Mouse (Mus musculus): ENCODE data around the gene Afap1. TPM values are rescaled to one million over a fixed set of nuclear protein-coding genes. Genes with fewer than 3 reads are reported as not detected.
A peak's percentile ranks its signal among the peaks of the same experiment; 100 is the strongest.

Gene Afap1
- total and polyA plus RNA-seq, 3 experiments = 11.5 to 20.6 (median 18.7) TPM

GRCm38 (mm10) chr5:35920076-35920475 lies 27.0 kb downstream of the Afap1 start:
- no peak for DNase-seq
- H3K36me3 ChIP-seq (ENCODE audit: control insufficient read depth, insufficient read depth, low read length) = peaks cover 14% of the 10 kb centered on the region
- no peak overlapping the region for H3K4me3 ChIP-seq
- peaks cover 41% of the 10 kb centered on the region for H3K4me1 ChIP-seq (ENCODE audit: control insufficient read depth, insufficient read depth, low read length)
- peaks cover 10% of the 10 kb centered on the region for H3K79me2 ChIP-seq (replicated peaks; ENCODE audit: control insufficient read depth, insufficient read depth, low read length)
- intact Hi-C loops (cut with DNase I) = loop anchor here (2.0 kb wide), 1 partner anchor 25 kb away; no protein-coding TSS in a partner anchor
- no peak overlapping the region for H3K9ac ChIP-seq (ENCODE audit: low read depth, low read length)
- no peaks in the 10 kb centered on the region for H3K27me3 ChIP-seq (ENCODE audit: control insufficient read depth, insufficient read depth, low read length)
- TF ChIP-seq CTCF (IDR thresholded peaks at IDR 0.05) (no peak), POLR2A (IDR thresholded peaks at IDR 0.05; ENCODE audit: insufficient read depth, low read depth, low read length) (no peak), EP300 (IDR thresholded peaks at IDR 0.05; ENCODE audit: insufficient read depth, low read depth, low read length) (no peak)
- 59% methylated on average over 4 of the region's 4 CpGs for WGBS
- peak overlapping the region; percentile 20 for H3K27ac ChIP-seq

- Histone ChIP-seq H3K27ac (peak overlapping the region; percentile 89), H3K36me3 (ENCODE audit: control insufficient read depth, insufficient read depth, low read length) (peaks cover 14% of the 10 kb centered on the region), H3K9ac (ENCODE audit: low read depth, low read length) (no peak overlapping the region), H3K4me3 (no peak overlapping the region), H3K4me1 (ENCODE audit: control insufficient read depth, insufficient read depth, low read length) (peaks cover 42% of the 10 kb centered on the region), H3K79me2 (replicated peaks; ENCODE audit: control insufficient read depth, insufficient read depth, low read length) (peaks cover 10% of the 10 kb centered on the region), H3K27me3 (ENCODE audit: control insufficient read depth, insufficient read depth, low read length) (no peaks in the 10 kb centered on the region)
- no peak for TF ChIP-seq CTCF (IDR thresholded peaks at IDR 0.05)
- no peak for TF ChIP-seq POLR2A (IDR thresholded peaks at IDR 0.05; ENCODE audit: insufficient read depth, low read depth, low read length)
- no peak for TF ChIP-seq EP300 (IDR thresholded peaks at IDR 0.05; ENCODE audit: insufficient read depth, low read depth, low read length)
- no peak for DNase-seq
- intact Hi-C loops (cut with DNase I) = loop anchor here (2.0 kb wide), 1 partner anchor 26 kb away; no protein-coding TSS in a partner anchor
Observed at GRCm38 (mm10) chr5:35920557-35920956, 27.4 kb downstream of the Afap1 start.

- WGBS = 38% methylated on average over 6 of the region's 6 CpGs
- DNase-seq = no peak
- H3K27me3 ChIP-seq (ENCODE audit: control insufficient read depth, insufficient read depth, low read length) = no peaks in the 10 kb centered on the region
- H3K4me1 ChIP-seq (ENCODE audit: control insufficient read depth, insufficient read depth, low read length) = peaks cover 46% of the 10 kb centered on the region
- H3K9ac ChIP-seq (ENCODE audit: low read depth, low read length) = peak overlapping the region; percentile 17
- intact Hi-C loops (cut with DNase I) = loop anchor here (2.0 kb wide), 1 partner anchor 26 kb away; no protein-coding TSS in a partner anchor
- no peak for TF ChIP-seq CTCF (IDR thresholded peaks at IDR 0.05)
- no peak for TF ChIP-seq EP300 (IDR thresholded peaks at IDR 0.05; ENCODE audit: insufficient read depth, low read depth, low read length)
- TF ChIP-seq POLR2A (IDR thresholded peaks at IDR 0.05; ENCODE audit: insufficient read depth, low read depth, low read length) = no peak
- H3K36me3 ChIP-seq (ENCODE audit: control insufficient read depth, insufficient read depth, low read length) = peaks cover 14% of the 10 kb centered on the region
- H3K79me2 ChIP-seq (replicated peaks; ENCODE audit: control insufficient read depth, insufficient read depth, low read length) = peaks cover 10% of the 10 kb centered on the region
- peak overlapping the region; percentile 1; the same call in 1 of the 2 replicates for H3K4me3 ChIP-seq
- H3K27ac ChIP-seq = peak overlapping the region; percentile 89
Observed at GRCm38 (mm10) chr5:35921141-35921540, 28.0 kb downstream of the Afap1 start.

- peak; percentile 79 to 86 for DNase-seq
- Histone ChIP-seq H3K4me3 (peak overlapping the region; percentile 27), H3K27me3 (ENCODE audit: control insufficient read depth, insufficient read depth, low read length) (no peaks in the 10 kb centered on the region), H3K27ac (peak overlapping the region; percentile 89), H3K36me3 (ENCODE audit: control insufficient read depth, insufficient read depth, low read length) (peaks cover 14% of the 10 kb centered on the region), H3K9ac (ENCODE audit: low read depth, low read length) (no peak overlapping the region), H3K4me1 (ENCODE audit: control insufficient read depth, insufficient read depth, low read length) (peaks cover 47% of the 10 kb centered on the region), H3K79me2 (replicated peaks; ENCODE audit: control insufficient read depth, insufficient read depth, low read length) (peaks cover 8% of the 10 kb centered on the region)
- peak; percentile 47; the same call in 1 of the 2 replicates for TF ChIP-seq EP300 (IDR thresholded peaks at IDR 0.05; ENCODE audit: insufficient read depth, low read depth, low read length)
- TF ChIP-seq POLR2A (IDR thresholded peaks at IDR 0.05; ENCODE audit: insufficient read depth, low read depth, low read length) = peak; percentile 52; the same call in 1 of the 2 replicates
- TF ChIP-seq CTCF (IDR thresholded peaks at IDR 0.05) = 0 out of 2 replicates have a peak, but pooled peaks have one; percentile 13
- 36% methylated on average over 10 of the region's 10 CpGs for WGBS
- intact Hi-C loops (cut with DNase I) = loop anchor here (2.0 kb wide), 1 partner anchor 27 kb away; no protein-coding TSS in a partner anchor
Observed at GRCm38 (mm10) chr5:35921595-35922254, 28.6 kb downstream of the Afap1 start.

- peaks cover 5% of the 10 kb centered on the region; the same call in 1 of the 2 replicates for H3K79me2 ChIP-seq (replicated peaks; ENCODE audit: control insufficient read depth, insufficient read depth, low read length)
- H3K27me3 ChIP-seq (ENCODE audit: control insufficient read depth, insufficient read depth, low read length) = no peaks in the 10 kb centered on the region
- H3K36me3 ChIP-seq (ENCODE audit: control insufficient read depth, insufficient read depth, low read length) = peaks cover 14% of the 10 kb centered on the region
- H3K27ac ChIP-seq = peak overlapping the region; percentile 89
- peaks cover 46% of the 10 kb centered on the region for H3K4me1 ChIP-seq (ENCODE audit: control insufficient read depth, insufficient read depth, low read length)
- no peak overlapping the region for H3K9ac ChIP-seq (ENCODE audit: low read depth, low read length)
- DNase-seq = no peak
- H3K4me3 ChIP-seq = no peak overlapping the region
- TF ChIP-seq EP300 (IDR thresholded peaks at IDR 0.05; ENCODE audit: insufficient read depth, low read depth, low read length) (no peak), POLR2A (IDR thresholded peaks at IDR 0.05; ENCODE audit: insufficient read depth, low read depth, low read length) (no peak), CTCF (IDR thresholded peaks at IDR 0.05) (no peak)
- intact Hi-C loops (cut with DNase I) = no loop called here
- 75% methylated on average over 6 of the region's 6 CpGs for WGBS
Observed at GRCm38 (mm10) chr5:35923448-35923847, 30.3 kb downstream of the Afap1 start.

GRCm38 (mm10) chr5:35925171-35925634 lies 32.1 kb downstream of the Afap1 start:
- DNase-seq = peak; percentile 45
- no peaks in the 10 kb centered on the region for H3K27me3 ChIP-seq (ENCODE audit: control insufficient read depth, insufficient read depth, low read length)
- H3K36me3 ChIP-seq (ENCODE audit: control insufficient read depth, insufficient read depth, low read length) = peaks cover 14% of the 10 kb centered on the region
- peak overlapping the region; percentile 23; the same call in 1 of the 2 replicates for H3K9ac ChIP-seq (ENCODE audit: low read depth, low read length)
- TF ChIP-seq CTCF (IDR thresholded peaks at IDR 0.05) (no peak), POLR2A (IDR thresholded peaks at IDR 0.05; ENCODE audit: insufficient read depth, low read depth, low read length) (no peak), EP300 (IDR thresholded peaks at IDR 0.05; ENCODE audit: insufficient read depth, low read depth, low read length) (no peak)
- H3K79me2 ChIP-seq (replicated peaks; ENCODE audit: control insufficient read depth, insufficient read depth, low read length) = 0 out of 2 replicates have a peak, but pooled peaks cover 2% of the 10 kb centered on the region
- no peak overlapping the region for H3K4me3 ChIP-seq
- peaks cover 38% of the 10 kb centered on the region for H3K4me1 ChIP-seq (ENCODE audit: control insufficient read depth, insufficient read depth, low read length)
- H3K27ac ChIP-seq = peak overlapping the region; percentile 46
- WGBS = 37% methylated on average over 12 of the region's 12 CpGs
- intact Hi-C loops (cut with DNase I) = no loop called here

Data from heart, adult 2 months (tissue).